Mouse (Mus musculus) spleen, adult 2 months (tissue): ENCODE results near the gene Klk1b4.

ENCODE experiments used
- CTCF ChIP-seq: fragments of 200-500 bp; IDR thresholded peaks from 2 replicates; pipeline ENCODE4 v1.5.1; 2011; ENCODE audit warnings: mild to moderate bottlenecking, inconsistent platforms; ENCODE audit not compliant: insufficient read depth, insufficient read length, insufficient replicate concordance; ENCODE audit errors: extremely low read depth
- POLR2A ChIP-seq: fragments of 200-500 bp; IDR thresholded peaks from 2 replicates; pipeline ENCODE4 v1.6.1; 2011; ENCODE audit warnings: low read depth, low read length, inconsistent platforms

DNA sequence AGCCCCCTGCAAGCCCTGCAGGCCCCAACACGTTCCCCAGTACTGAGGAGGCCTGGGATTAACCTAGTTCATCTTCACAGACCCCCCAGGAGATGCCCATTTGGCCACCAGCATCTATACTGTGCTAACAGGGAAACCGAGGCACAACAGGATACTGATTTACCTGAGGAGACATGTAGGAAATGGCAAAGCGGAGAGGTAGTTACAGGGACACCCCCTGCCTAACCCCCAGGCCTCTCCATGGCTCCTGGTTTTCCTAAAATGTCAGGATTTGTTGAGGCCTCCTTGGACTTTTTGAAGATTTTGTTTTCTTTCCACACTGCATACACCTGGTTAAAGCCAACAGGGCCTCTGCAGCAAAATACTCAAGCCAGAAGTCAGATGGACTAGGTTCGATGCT lies 50.0 kb downstream of the Klk1b4 start, which contains the start of gene Acp4:
- no peak for TF ChIP-seq CTCF
- no peak for TF ChIP-seq POLR2A
